Mouse (Mus musculus) urinary bladder, postnatal 10 days (tissue): ENCODE results near the gene Tenm3.

ENCODE experiments used
- DNase-seq: peaks from one replicate; pipeline ENCODE4 v3.0.0; 2022; ENCODE audit warnings: low spot score

Tenm3 gene

GRCm38 (mm10) chr8:48517431-48517830 lies 326.3 kb downstream of the Tenm3 start:
- no peak for DNase-seq

- DNase-seq, result no peak
These were observed 329.5 kb downstream of the Tenm3 start for GRCm38 (mm10) chr8:48514230-48514629.

GRCm38 (mm10) chr8:48513801-48514200 lies 329.9 kb downstream of the Tenm3 start:
- DNase-seq, result no peak

- DNase-seq, result no peak
These were observed 332.2 kb downstream of the Tenm3 start for GRCm38 (mm10) chr8:48511546-48511945.

- DNase-seq, result no peak
These were observed 332.6 kb downstream of the Tenm3 start for GRCm38 (mm10) chr8:48511137-48511536.

- no peak for DNase-seq
These were observed 334.8 kb downstream of the Tenm3 start for GRCm38 (mm10) chr8:48508641-48509599.

GRCm38 (mm10) chr8:48507719-48508501 lies 335.8 kb downstream of the Tenm3 start:
- no peak for DNase-seq

- DNase-seq, result no peak
These were observed 351.3 kb downstream of the Tenm3 start for GRCm38 (mm10) chr8:48492491-48492890.

GRCm38 (mm10) chr8:48490635-48491165 lies 353.1 kb downstream of the Tenm3 start:
- no peak for DNase-seq

GRCm38 (mm10) chr8:48489936-48490634 lies 353.7 kb downstream of the Tenm3 start:
- no peak for DNase-seq

GRCm38 (mm10) chr8:48489417-48489816 lies 354.3 kb downstream of the Tenm3 start:
- no peak for DNase-seq

GRCm38 (mm10) chr8:48488809-48489208 lies 354.9 kb downstream of the Tenm3 start:
- no peak for DNase-seq

- no peak for DNase-seq
These were observed 359.6 kb downstream of the Tenm3 start for GRCm38 (mm10) chr8:48484143-48484542.

GRCm38 (mm10) chr8:48481709-48482671 lies 361.8 kb downstream of the Tenm3 start:
- DNase-seq, result no peak

GRCm38 (mm10) chr8:48477371-48477935 lies 366.3 kb downstream of the Tenm3 start:
- DNase-seq, result no peak

GRCm38 (mm10) chr8:48476896-48477295 lies 366.9 kb downstream of the Tenm3 start:
- DNase-seq, result no peak

- DNase-seq, result no peak
These were observed 376.1 kb downstream of the Tenm3 start for GRCm38 (mm10) chr8:48467633-48468032.

GRCm38 (mm10) chr8:48458373-48458772 lies 385.4 kb downstream of the Tenm3 start:
- DNase-seq, result no peak

- DNase-seq, result no peak
These were observed 387.2 kb downstream of the Tenm3 start for GRCm38 (mm10) chr8:48456328-48457124.

GRCm38 (mm10) chr8:48451247-48451635 lies 392.5 kb downstream of the Tenm3 start:
- DNase-seq, result no peak
